Mouse (Mus musculus) right cerebral cortex, postnatal 25 days (tissue): ENCODE measurements around the gene Foxo1.
A peak's percentile ranks its signal among the peaks of the same experiment; 100 is the strongest.

Source experiments
- DNase-seq: peaks from one replicate; pipeline ENCODE4 v3.0.0; 2022

The Foxo1 gene

DNA sequence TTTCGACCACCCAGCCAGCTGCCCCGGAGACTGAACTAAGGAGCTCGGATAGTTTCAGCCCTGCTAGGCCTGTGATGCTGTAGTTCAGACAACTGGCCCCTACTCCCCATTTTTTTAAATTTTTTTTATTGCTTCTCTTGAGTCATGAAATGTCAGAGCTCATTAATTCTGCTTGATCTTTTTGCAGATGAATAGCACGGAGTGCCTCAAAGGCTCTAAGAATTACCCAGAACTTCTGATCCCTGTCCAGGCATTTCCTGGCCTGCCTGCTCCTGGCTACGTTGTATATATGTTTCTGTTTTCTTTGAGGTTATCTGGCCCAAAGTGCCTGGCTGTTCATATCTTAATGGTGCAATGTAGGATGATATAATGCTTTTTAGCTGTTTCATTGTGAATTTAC, 108.8 kb downstream of the Foxo1 start:
- DNase-seq = no peak

DNA sequence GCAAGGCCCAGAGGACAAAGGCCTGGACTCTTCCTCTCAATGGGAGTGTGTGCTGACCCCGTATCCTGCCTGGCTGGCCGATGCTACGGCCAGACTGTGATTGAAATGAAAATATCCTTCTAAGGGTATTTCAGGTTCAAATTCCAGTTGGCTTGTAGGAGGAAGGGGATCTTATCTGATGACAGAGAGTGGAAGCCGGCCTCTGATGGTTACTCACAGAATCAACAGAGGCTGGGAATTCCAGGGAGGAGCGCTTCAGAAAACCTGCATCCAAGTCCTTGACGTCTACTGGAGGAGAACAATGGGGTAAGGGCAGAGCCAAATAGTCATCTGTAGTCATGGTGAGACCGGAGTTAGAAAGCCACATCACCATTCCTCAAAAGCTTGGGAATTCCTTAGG, 115.2 kb downstream of the Foxo1 start:
- DNase-seq = no peak

DNA sequence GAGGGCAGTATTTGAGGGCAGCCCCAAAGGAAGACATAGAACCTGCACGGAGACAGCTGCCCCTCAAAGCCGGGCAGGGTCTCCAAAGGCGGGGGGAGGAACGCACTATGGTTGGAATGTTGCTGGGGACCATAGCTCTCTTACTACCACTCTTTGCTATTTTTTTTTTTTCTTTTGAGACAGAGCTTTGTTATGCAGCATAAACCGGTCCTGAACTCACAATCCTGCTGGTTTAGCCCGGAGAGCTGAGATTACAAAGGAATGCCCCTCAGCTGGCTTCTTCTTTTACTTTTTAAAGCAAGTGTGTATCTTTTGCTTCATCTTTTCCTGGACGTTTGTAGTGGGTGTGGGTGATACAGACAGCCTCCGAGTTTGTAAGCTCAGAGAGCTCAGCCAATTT, 118.2 kb downstream of the Foxo1 start:
- no peak for DNase-seq

GRCm38 (mm10) chr3:52390321-52390720, 122.2 kb downstream of the Foxo1 start:
- no peak for DNase-seq

- DNase-seq = no peak
Measured at GRCm38 (mm10) chr3:52390766-52391665, 122.9 kb downstream of the Foxo1 start.

DNA sequence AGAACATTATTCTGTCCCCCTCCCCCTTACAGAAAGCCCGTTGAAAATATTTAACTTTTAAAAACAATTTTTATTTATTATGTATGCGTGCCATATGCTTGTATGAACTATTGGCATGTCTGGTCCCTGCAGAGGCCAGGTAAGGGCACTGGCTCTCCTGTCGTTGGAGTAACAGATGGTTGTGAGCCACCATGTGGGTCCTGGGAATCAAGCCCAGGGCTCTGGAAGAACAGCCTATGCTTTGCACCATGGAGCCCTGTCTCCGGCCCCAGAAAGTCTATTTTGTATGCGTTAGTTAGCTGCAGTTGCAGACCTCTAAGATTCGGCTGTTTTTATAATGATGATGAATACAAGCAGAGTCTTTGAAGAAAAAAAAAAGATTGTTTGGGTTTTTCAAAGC, 123.8 kb downstream of the Foxo1 start:
- DNase-seq = no peak

GRCm38 (mm10) chr3:52392521-52392920, 124.4 kb downstream of the Foxo1 start:
- no peak for DNase-seq

GRCm38 (mm10) chr3:52393171-52393570, 125.0 kb downstream of the Foxo1 start:
- DNase-seq = no peak

DNA sequence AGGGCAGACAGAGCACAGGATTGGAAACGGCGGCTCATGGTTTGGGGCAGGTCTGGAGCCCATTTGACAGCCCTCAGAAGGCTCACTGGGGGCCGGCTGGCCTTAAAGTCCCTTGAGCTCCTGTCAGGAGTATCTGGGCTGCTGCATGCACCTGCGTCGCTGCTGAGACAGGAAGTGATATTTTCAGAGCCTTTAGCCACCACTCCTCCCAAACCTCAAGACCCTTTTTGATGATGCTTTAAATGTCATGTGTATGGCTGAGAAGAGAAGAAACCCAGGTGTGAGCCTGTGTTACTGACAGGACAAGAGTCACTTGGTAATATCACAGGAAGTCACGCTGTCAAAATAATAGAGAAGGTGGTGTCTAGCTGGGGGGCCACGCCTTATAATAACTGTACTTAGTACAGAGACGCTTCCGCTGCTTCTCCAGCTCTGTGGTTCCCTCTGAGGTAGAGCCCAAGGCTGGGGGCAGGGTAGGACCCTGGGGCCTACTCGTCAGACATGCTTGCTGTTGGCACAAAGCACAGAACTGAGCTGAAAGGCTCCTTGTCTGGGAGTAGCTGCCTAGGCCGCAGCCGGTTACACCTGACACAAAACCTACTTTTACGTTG, 128.1 kb downstream of the Foxo1 start:
- no peak for DNase-seq

GRCm38 (mm10) chr3:52396951-52397615, 128.9 kb downstream of the Foxo1 start:
- no peak for DNase-seq

GRCm38 (mm10) chr3:52397961-52398360, 129.8 kb downstream of the Foxo1 start:
- DNase-seq = no peak

- no peak for DNase-seq
Measured at GRCm38 (mm10) chr3:52400284-52401161, 132.4 kb downstream of the Foxo1 start.

DNA sequence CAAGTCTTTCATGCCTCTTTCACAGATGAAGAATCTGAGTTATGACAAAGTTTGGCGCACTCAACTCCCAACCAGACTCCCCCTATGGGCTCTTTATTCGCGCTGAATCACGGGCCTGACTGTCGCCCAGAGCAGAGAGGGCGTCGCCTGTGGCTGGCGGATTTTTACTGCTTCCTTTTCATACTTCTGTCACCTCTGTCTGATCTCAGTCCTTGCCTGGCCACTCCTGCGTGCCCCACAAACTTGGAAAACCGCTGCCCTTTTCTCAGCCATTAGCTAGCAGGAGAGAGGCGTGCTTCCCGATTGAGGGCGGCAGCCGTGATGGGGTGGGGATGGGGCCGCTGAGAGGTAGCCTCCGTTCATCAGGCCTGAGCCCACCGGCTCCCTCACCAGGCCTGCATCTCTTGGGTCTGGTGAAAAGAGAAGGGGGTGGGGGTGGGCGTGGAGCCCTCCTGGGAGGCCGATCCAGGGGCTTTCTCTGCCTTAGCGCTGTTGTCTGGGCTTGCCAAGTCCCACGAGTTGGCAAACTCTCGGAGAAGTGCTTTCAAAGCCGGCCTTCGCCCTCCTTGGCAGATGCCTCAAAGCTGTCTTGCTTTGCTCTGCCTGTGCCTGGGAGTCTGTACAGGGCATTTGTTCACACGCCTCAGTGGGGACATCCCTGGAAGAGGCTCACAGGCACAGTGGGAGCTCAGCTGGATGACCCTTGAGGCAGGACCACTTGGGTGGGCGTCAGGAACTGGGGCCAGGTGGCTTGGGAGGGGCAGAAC, 133.2 kb downstream of the Foxo1 start:
- peak; percentile 19 for DNase-seq
